Mouse (Mus musculus) myocyte (in vitro differentiated cells): ENCODE data around the gene Gm136.

Experiments
- MYOD1 ChIP-seq, 3 experiments: IDR thresholded peaks; one replicate each; pipeline ENCODE4 v1.6.1; 2011; ENCODE audit warnings: control low read depth in 2 of 3, low read depth in 2 of 3, mild to moderate bottlenecking in 2 of 3, moderate library complexity in 1 of 3; ENCODE audit not compliant: insufficient read length in 2 of 3, control insufficient read depth in 1 of 3
- POLR2A ChIP-seq: IDR thresholded peaks from one replicate; pipeline ENCODE4 v1.6.1; 2011; ENCODE audit warnings: low read depth, mild to moderate bottlenecking, control low read depth, moderate library complexity; ENCODE audit not compliant: insufficient read length
- USF1 ChIP-seq: IDR thresholded peaks from one replicate; pipeline ENCODE4 v1.6.1; 2011; ENCODE audit warnings: low read depth, mild to moderate bottlenecking, control low read depth, moderate library complexity

DNA sequence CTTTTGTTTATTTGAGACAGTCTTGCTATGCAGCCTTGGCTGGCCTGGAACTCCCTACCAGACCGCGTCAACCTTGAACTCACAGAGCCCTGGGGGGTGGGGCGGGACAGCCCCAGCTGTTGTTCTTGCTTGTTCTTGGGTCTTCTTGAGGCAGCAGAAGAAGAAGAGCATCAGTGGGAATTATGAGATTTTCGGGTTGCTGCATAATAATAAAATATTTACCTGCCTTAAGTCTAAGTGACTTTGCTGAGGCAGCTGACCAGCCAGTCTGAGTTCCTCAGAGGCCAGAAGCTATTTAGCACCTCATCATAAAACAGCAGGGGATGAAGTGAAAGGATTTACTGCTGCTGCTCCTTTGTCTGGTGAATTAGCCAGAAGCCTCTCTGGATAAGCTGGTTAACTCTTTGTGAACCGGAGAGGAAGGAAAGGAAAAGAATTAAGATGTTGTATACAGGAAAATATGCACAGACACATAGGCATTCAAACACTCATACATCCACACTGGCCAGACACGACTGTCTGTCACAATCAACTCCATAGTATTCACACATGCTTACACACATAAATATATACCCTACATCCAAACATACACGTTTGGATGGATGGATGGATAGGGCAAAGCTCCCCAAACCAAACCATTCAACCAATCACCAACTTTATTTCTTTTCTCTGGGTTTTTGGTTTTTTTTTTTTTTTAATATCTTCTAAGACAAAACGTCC is 15.7 kb upstream of the Gm136 start:
- TF ChIP-seq POLR2A (no peak), MYOD1 (IDR thresholded peaks at IDR 0.05; ENCODE audit: control insufficient read depth in 1 of 3, insufficient read length in 2 of 3, low read depth in 2 of 3) (no peak), USF1 (no peak)
